Mouse (Mus musculus): ENCODE measurements around the gene 1700003E16Rik. TPM values are rescaled to one million over a fixed set of nuclear protein-coding genes. Genes with fewer than 3 reads are reported as not detected.

1700003E16Rik gene
- polyA plus RNA-seq, 1 experiment, result not detected

GRCm38 (mm10) chr6:83137576-83137950, 18.6 kb upstream of the 1700003E16Rik start:
- TF ChIP-seq GATA1 (IDR thresholded peaks at IDR 0.05; ENCODE audit: low read length), result no peak

- TF ChIP-seq GATA1 (IDR thresholded peaks at IDR 0.05; ENCODE audit: low read length), result no peak
Measured at GRCm38 (mm10) chr6:83138056-83138455, 18.1 kb upstream of the 1700003E16Rik start.

DNA sequence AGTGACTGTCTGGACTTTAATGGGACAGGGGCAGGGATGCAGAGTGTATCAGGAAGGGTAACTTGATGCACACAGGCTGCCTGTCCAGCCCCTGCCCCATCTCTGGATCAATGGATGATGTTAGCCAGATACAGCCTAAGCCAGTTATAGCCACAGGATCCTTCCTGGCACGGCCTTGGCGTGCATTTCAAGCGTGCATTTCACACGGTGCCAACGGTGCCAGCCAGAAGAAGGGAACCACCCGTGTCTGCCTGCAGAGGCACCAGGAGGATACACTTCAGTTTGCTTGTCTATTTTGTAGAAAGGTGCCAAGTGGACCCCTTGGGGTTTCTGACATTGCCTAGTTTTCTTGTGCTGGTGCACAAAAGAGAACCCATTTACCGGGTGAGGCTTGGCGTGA, 16.2 kb upstream of the 1700003E16Rik start:
- TF ChIP-seq GATA1 (IDR thresholded peaks at IDR 0.05; ENCODE audit: low read length), result no peak

DNA sequence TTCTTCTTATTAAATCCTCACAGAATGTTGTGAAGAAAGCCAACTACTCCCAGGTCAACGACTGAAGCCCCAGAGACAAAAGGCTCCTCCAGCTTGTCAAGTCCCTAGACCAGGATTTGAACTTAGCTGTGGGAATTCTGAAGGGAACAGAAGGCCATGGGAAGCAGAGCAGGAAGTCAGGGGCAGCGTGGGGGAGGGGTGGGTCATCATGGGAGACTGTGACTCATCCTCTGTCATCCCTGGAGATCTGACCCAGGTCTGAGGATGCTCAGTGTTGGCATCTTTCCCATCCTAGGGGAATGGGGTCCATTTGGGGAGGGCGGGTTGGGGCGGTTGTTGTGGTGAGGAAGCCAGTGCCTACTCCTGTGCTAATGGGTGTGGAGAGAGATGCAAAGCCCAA, 14.6 kb upstream of the 1700003E16Rik start:
- TF ChIP-seq GATA1 (IDR thresholded peaks at IDR 0.05; ENCODE audit: low read length), result no peak

DNA sequence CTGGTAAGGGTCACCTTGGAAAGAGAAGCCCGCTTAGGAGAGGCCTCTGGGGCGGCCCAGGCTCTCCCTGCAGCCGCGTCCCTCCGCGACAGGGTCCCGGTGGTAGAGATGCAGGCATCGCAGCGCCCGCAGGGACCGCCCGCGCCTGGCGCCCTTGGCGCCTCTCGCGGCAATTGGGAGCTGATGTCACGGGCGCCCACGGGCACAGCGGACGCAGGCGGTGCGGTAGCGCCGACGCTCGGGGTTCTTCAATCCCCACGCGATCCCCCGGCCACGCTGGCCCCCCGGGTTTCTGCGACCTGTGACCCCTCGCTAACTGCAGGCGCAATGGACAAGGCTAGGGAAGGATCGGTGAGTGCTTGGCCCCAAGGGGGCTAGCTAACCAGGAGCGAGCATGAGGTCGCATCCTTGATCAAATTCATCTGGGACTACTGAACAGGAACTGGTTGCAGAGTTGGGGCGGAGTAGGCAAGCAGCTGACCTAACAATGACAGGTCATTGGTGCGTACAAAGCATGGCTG, 13.9 kb upstream of the 1700003E16Rik start:
- no peak for TF ChIP-seq GATA1 (IDR thresholded peaks at IDR 0.05; ENCODE audit: low read length)

DNA sequence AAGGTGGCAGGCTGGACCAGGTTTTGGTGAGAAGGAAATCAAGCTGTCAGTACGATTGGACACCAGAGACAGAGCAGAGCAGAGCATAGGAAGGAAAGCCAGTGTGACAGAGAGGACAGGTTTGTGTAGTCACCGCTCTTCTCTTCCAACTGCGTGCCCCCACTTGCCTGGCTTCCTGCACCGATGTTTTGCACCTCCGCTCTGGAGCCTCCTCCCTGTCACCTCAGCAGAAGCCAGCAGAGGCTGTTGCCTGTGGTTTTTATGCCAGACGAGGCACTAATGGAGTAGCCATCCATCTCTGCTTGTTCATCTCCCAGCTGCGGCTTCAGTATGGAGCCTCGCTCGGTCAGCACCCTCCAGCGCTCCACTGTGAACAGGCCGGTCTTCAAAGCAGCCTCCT, 13.3 kb upstream of the 1700003E16Rik start:
- TF ChIP-seq GATA1 (IDR thresholded peaks at IDR 0.05; ENCODE audit: low read length), result no peak

DNA sequence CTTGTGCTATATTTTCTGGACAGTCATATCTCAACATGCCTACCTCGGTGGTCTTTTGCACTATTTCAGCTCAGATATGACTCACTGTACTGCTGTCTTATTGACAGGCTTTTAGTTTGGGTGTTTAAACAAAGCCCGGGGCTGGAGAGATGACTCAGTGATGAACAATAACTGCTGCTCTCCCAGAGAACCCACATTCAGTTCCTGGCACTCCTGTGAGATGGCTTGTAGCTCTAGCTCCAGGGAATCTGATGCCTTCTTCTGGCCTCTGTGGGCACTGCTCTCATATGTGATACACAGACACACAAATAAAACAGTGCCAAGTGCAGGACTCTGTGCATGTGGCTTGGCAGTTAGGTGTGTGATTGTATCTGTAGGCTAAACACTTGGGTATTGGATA, 11.0 kb upstream of the 1700003E16Rik start:
- TF ChIP-seq GATA1 (IDR thresholded peaks at IDR 0.05; ENCODE audit: low read length), result no peak

GRCm38 (mm10) chr6:83145805-83146204, 10.4 kb upstream of the 1700003E16Rik start:
- no peak for TF ChIP-seq GATA1 (IDR thresholded peaks at IDR 0.05; ENCODE audit: low read length)

DNA sequence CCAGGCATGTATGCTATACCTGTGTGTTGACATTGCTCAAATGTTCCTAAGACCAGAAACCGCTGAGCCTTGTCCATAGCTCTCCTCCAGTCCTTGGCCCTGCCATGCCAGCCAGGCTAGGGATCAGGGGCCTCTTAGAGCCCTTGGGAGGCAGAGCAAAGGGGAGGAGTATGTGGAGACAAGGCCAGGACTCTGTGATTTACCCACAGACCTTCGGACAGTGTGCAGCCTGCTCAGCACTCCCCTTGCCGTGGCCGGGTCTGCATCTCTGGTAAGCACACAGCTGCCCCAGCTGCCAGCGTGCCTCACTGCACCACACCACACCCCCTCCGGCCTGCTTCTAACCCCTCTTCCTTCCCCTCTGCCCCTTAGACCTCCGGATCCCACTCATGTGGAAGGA, 8.9 kb upstream of the 1700003E16Rik start:
- no peak for TF ChIP-seq GATA1 (IDR thresholded peaks at IDR 0.05; ENCODE audit: low read length)

DNA sequence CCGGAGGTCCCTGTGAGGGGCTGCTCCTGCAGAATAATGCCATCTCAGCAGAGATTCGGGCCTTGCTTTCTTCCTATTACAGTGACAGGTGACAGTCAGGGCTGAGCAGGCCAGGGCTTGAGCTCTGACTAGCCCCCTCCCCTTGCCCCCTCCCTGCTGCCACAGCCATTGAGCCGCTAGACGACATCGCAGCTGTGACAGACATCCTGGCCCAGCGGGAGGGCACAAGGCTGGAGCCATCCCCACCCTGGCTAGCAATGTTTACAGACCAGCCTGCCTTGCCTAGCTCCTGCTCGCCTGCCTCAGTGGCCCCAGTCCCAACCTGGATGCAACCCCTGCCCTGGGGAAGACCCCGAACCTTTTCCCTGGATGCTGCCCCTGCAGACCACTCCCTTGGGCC, 4.5 kb upstream of the 1700003E16Rik start:
- TF ChIP-seq GATA1 (IDR thresholded peaks at IDR 0.05; ENCODE audit: low read length), result no peak

DNA sequence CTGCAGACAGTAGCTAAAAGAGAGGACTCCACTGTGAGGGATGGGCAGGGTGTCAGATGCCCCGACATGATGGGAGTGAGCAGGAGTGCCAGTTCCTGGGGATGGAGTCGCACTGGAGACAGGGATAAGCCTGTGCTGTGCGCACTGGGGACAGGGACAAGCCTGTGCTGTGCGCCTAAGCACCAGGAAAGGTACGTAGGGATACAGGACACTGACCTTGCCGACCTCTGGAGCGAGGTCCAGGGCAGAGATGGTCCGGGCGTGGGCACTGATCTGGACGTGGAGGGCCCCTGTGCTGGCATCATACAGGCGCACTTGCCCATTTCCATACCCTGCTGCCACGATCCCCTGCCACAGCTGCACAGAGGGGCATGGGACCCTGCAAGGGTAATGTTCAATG, 3.2 kb upstream of the 1700003E16Rik start:
- TF ChIP-seq GATA1 (IDR thresholded peaks at IDR 0.05; ENCODE audit: low read length), result no peak

- TF ChIP-seq GATA1 (IDR thresholded peaks at IDR 0.05; ENCODE audit: low read length), result no peak
Measured at GRCm38 (mm10) chr6:83153485-83153884, 2.7 kb upstream of the 1700003E16Rik start.

- TF ChIP-seq GATA1 (IDR thresholded peaks at IDR 0.05; ENCODE audit: low read length), result no peak
Measured at GRCm38 (mm10) chr6:83155552-83156238, 509 bp upstream of the 1700003E16Rik start.

GRCm38 (mm10) chr6:83161442-83161841, 5.2 kb downstream of the 1700003E16Rik start:
- TF ChIP-seq GATA1 (IDR thresholded peaks at IDR 0.05; ENCODE audit: low read length), result no peak

DNA sequence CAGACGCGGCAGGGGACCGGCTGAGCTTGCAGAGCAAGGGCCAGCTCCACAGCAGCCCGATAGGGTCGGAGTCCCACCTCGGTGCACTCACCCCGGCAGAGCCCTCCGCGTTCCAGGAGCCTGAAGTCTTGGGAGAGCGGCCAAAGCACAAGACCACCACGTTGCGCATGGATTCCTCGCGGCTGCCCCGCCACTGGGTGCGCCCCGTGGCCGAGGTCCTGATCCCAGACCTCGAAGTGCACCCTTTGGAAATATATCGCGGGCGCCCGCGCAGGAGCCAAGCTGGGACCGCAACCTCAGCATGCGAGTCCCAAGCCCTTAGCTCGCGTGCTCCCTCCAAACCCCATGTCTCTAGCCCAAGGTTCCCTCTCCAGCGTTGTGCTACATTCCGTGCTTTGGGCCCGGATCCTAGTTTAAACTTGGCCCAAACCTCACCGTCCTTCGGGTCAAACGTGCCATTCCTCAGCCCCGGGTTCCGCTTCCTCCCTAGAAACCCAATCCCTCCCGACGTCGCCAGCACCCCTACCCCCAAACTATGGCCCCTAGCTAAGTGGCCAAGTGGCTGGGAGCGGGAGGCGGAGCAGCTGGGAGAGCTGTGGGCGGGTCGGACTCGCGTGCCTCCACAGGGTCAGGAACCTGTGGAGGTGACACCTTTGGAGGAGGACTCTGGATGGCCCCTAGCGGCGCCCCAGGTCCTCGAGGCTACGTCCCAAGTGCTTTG, 5.9 kb downstream of the 1700003E16Rik start:
- no peak for TF ChIP-seq GATA1 (IDR thresholded peaks at IDR 0.05; ENCODE audit: low read length)

DNA sequence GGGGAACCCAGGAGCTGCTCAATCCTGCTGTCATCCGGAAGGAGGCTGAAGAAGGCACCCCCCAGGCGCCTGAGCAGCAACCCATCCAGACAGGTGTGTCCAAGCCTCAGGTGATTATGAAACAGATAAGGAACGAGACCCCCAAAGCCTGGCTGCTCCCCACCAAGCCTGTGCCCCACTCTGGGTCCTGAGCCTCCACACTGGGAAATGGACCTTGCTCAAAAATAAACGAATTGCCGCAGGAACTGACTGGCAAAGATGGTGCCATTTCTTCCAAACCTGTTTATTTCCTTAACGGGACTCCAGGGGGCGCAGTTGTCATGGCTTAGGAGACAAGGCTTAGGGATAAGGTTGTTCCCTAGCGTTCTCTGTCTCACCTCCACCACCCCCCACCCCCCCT, 6.5 kb downstream of the 1700003E16Rik start:
- TF ChIP-seq GATA1 (IDR thresholded peaks at IDR 0.05; ENCODE audit: low read length), result no peak

Measured in G1E-ER4 (cell line).